Mouse (Mus musculus) ES-E14 (cell line): ENCODE measurements at regions not wholly inside any gene's neighbourhood (a gene's known extent, or its start where the extent isn't known, plus 50 kb on each side); places are given as distances from the start of the nearest gene placed in this dataset.

ENCODE experiments used
- DNase-seq: peaks from one replicate; pipeline ENCODE4 v3.0.0-alpha.2; 2013; ENCODE audit warnings: low read depth, low spot score
- H3K27ac ChIP-seq: 2 replicates; pipeline ENCODE4 v1.5.1; 2012; ENCODE audit warnings: low read depth, mild to moderate bottlenecking, low read length, moderate library complexity, mixed read lengths; ENCODE audit not compliant: poor library complexity, insufficient read depth, severe bottlenecking
- H3K36me3 ChIP-seq: 2 replicates; pipeline ENCODE4 v1.6.1; 2012; ENCODE audit warnings: mild to moderate bottlenecking, low read length, moderate library complexity, mixed read lengths; ENCODE audit not compliant: control insufficient read depth, poor library complexity, insufficient read depth, severe bottlenecking
- H3K4me1 ChIP-seq, 2 experiments: fragments of 150-350 bp in 1 of 2; sonication (generic) in 1 of 2; 2 replicates each; pipeline ENCODE4 v1.6.1; 2012; ENCODE audit warnings: low read length in 2 of 2, mild to moderate bottlenecking in 1 of 2, mixed read lengths in 1 of 2; ENCODE audit not compliant: control insufficient read depth in 2 of 2, insufficient read depth in 2 of 2, poor library complexity in 1 of 2
- H3K4me3 ChIP-seq, 2 experiments: fragments of 150-350 bp in 1 of 2; sonication (generic) in 1 of 2; 2 replicates each; pipeline ENCODE4 v1.5.1; 2012; ENCODE audit warnings: low read length in 2 of 2, low read depth in 1 of 2, mild to moderate bottlenecking in 1 of 2, mixed read lengths in 1 of 2; ENCODE audit not compliant: insufficient read depth in 1 of 2, poor library complexity in 1 of 2, severe bottlenecking in 1 of 2
- H3K9ac ChIP-seq: 2 replicates; pipeline ENCODE4 v1.6.1; 2012; ENCODE audit warnings: low read depth, mild to moderate bottlenecking, low read length, mixed read lengths; ENCODE audit not compliant: poor library complexity, insufficient read depth, severe bottlenecking
- H3K9me3 ChIP-seq: fragments of 150-350 bp; sonication (generic); 2 replicates; pipeline ENCODE4 v1.6.1; 2012; ENCODE audit warnings: low read depth, mild to moderate bottlenecking, low read length; ENCODE audit not compliant: control insufficient read depth, insufficient read depth
- CHD2 ChIP-seq: IDR thresholded peaks from 2 replicates; pipeline ENCODE4 v1.6.1; 2014; ENCODE audit warnings: mild to moderate bottlenecking, low read depth, low read length, inconsistent platforms
- HCFC1 ChIP-seq: IDR thresholded peaks from 2 replicates; pipeline ENCODE4 v1.6.1; 2012; ENCODE audit warnings: low read length, inconsistent platforms, borderline replicate concordance; ENCODE audit not compliant: insufficient read depth
- MAFK ChIP-seq: IDR thresholded peaks from 2 replicates; pipeline ENCODE4 v1.6.1; 2014; ENCODE audit warnings: mild to moderate bottlenecking, low read depth, low read length, inconsistent platforms; ENCODE audit not compliant: insufficient read depth
- ZC3H11A ChIP-seq: IDR thresholded peaks from 2 replicates; pipeline ENCODE4 v1.6.1; 2012; ENCODE audit warnings: low read depth, mild to moderate bottlenecking, inconsistent platforms, low read length, borderline replicate concordance
- ZNF384 ChIP-seq: IDR thresholded peaks from 2 replicates; pipeline ENCODE4 v1.6.1; 2012; ENCODE audit warnings: low read depth, low read length, inconsistent platforms
- in situ Hi-C, 2 experiments: fragments of 600-800 bp; cut with MboI; formaldehyde crosslinking; loops; one replicate each; pipeline ENCODE4 v1.15.1; 2025; ENCODE audit warnings: low sequenced_read_pairs in 2 of 2, inconsistent platforms in 1 of 2; ENCODE audit not compliant: unreplicated experiment in 2 of 2

GRCm38 (mm10) chr3:37979871-37980270 is 255.6 kb upstream of the Gm5148 start:
- H3K9ac ChIP-seq, result no peak overlapping the region
- in situ Hi-C loops, result loop anchor here in 1 of 2 experiments (25.0 kb wide), 1 partner anchor 368 kb away; no protein-coding TSS in a partner anchor
- peaks cover 2 to 8% of the 10 kb centered on the region in 2 experiments; a peak in 2 of 4 replicates for H3K4me1 ChIP-seq
- no peaks in the 10 kb centered on the region for H3K9me3 ChIP-seq
- no peaks in the 10 kb centered on the region for H3K36me3 ChIP-seq
- TF ChIP-seq ZC3H11A, result no peak
- peak; percentile 46 for DNase-seq
- no peak overlapping the region for H3K4me3 ChIP-seq
- H3K27ac ChIP-seq, result no peak overlapping the region

DNA sequence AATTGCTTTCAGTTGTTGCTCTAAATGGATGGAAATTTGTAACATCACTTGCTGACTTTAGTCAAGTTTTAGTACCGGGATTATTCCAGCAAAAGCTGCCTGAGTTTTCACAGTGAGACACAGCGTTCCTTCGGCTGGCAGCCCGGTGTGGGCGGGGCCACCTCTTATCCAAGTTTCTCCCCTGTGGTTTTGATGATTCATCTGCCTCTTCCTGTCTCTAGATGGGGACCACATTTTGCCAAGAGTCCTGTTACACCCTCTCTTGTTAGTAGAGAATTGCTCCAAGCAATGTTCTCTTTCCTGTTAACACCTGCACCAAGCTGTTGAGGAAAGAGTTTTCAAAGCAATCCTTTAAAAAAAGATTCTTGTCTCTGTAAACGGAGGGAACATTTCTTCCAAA is 254.2 kb upstream of the Gm5148 start:
- H3K4me1 ChIP-seq, result peaks cover 2 to 8% of the 10 kb centered on the region in 2 experiments; a peak in 2 of 4 replicates
- TF ChIP-seq ZC3H11A (no peak), HCFC1 (no peak), MAFK (no peak), ZNF384 (no peak), CHD2 (no peak)
- no peaks in the 10 kb centered on the region for H3K9me3 ChIP-seq
- H3K27ac ChIP-seq, result no peak overlapping the region
- H3K9ac ChIP-seq, result no peak overlapping the region
- in situ Hi-C loops, result loop anchor here in 1 of 2 experiments (25.0 kb wide), 1 partner anchor 366 kb away; no protein-coding TSS in a partner anchor
- no peaks in the 10 kb centered on the region for H3K36me3 ChIP-seq
- no peak overlapping the region for H3K4me3 ChIP-seq
- DNase-seq, result no peak

GRCm38 (mm10) chr3:37977453-37977852 is 253.2 kb upstream of the Gm5148 start:
- H3K27ac ChIP-seq, result no peak overlapping the region
- no peak overlapping the region for H3K4me3 ChIP-seq
- H3K9me3 ChIP-seq, result no peaks in the 10 kb centered on the region
- in situ Hi-C loops, result loop anchor here in 1 of 2 experiments (25.0 kb wide), 1 partner anchor 365 kb away; no protein-coding TSS in a partner anchor
- H3K9ac ChIP-seq, result no peak overlapping the region
- no peak for DNase-seq
- H3K36me3 ChIP-seq, result no peaks in the 10 kb centered on the region
- TF ChIP-seq ZC3H11A (no peak), CHD2 (no peak), MAFK (no peak), ZNF384 (no peak)
- H3K4me1 ChIP-seq, result peaks cover 2 to 8% of the 10 kb centered on the region in 2 experiments; a peak in 2 of 4 replicates

- no peak overlapping the region for H3K27ac ChIP-seq
- no peaks in the 10 kb centered on the region for H3K9me3 ChIP-seq
- H3K9ac ChIP-seq, result no peak overlapping the region
- peaks cover 2 to 8% of the 10 kb centered on the region in 2 experiments; a peak in 2 of 4 replicates for H3K4me1 ChIP-seq
- H3K4me3 ChIP-seq, result no peak overlapping the region
- no peak for TF ChIP-seq ZNF384
- TF ChIP-seq HCFC1, result no peak
- no peak for TF ChIP-seq MAFK
- no peak for TF ChIP-seq CHD2
- no peak for TF ChIP-seq ZC3H11A
- DNase-seq, result no peak
- in situ Hi-C loops, result loop anchor here in 1 of 2 experiments (25.0 kb wide), 1 partner anchor 364 kb away; no protein-coding TSS in a partner anchor
- no peaks in the 10 kb centered on the region for H3K36me3 ChIP-seq
Measured at GRCm38 (mm10) chr3:37976566-37976965, 252.3 kb upstream of the Gm5148 start.

DNA sequence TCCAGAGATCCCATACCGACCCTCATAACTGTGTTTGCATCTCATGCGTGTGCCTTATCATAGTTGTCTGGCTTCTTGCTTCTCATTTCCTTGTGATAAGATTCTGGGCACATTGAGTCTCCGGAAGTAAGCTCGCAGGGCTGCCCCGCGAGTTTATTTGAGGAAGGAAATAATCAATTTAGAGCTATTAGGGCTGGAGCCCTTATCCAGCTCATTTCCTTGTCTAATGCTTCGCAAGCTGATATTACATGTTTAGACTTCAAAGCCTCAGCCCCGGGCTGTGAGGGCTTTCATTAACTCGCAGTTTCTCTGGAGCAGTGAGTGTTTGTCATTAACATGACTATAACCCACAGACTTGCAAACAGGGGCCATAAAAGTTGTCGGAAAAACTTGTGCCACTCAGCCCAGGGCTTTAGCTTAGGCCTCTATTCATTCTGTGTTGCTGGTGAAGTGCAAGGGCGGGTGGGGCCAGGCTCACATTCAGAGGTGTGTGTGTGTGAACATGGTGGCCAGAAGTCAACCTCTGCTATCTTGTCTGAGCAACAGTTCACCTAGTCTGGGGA is 251.0 kb upstream of the Gm5148 start:
- peak; percentile 70 for DNase-seq
- no peak overlapping the region for H3K27ac ChIP-seq

More for the DNA sequence above, 251.0 kb upstream of the Gm5148 start:
- TF ChIP-seq CHD2 (no peak), MAFK (no peak), ZC3H11A (no peak), HCFC1 (no peak), ZNF384 (no peak)
- Histone ChIP-seq H3K4me1 (peaks cover 2 to 8% of the 10 kb centered on the region in 2 experiments; a peak in 2 of 4 replicates), H3K9ac (no peak overlapping the region), H3K36me3 (no peaks in the 10 kb centered on the region), H3K9me3 (no peaks in the 10 kb centered on the region), H3K4me3 (no peak overlapping the region)
- in situ Hi-C loops, result loop anchor here in 1 of 2 experiments (25.0 kb wide), 1 partner anchor 363 kb away; no protein-coding TSS in a partner anchor
